Mouse (Mus musculus) CD4-positive naive resting alpha-beta T cell, adult 57 days (primary cell): Measurements from ENCODE around the gene Fam131a. TPM values are rescaled to one million over a fixed set of nuclear protein-coding genes. Genes with fewer than 3 reads are reported as not detected.

ENCODE experiments used
- total RNA-seq: library from RNA; stranded (reverse); gene quantifications from one replicate; pipeline ENCODE4 v1.2.4, GENCODE M21; 2023

Fam131a gene
- total RNA-seq, result 0.62 TPM

GRCm38 (mm10) chr16:20693111-20693701, at the start of gene Fam131a:
Gene Fam131a, plus strand, starts transcription at chr16:20693241.

GRCm38 (mm10) chr16:20651076-20651946, 41.7 kb upstream of the Fam131a start, which contains the start of gene Psmd2:
Gene Psmd2, plus strand, starts transcription at chr16:20651652.

GRCm38 (mm10) chr16:20668013-20668412, 25.0 kb upstream of the Fam131a start, which contains the start of gene Eif4g1:
Gene Eif4g1, plus strand, starts transcription at chr16:20668313.

GRCm38 (mm10) chr16:20717181-20717977, 24.3 kb downstream of the Fam131a start, which contains the start of the genes Polr2h and Clcn2:
Gene Polr2h, plus strand, starts transcription at chr16:20717665.
Gene Clcn2, minus strand, starts transcription at chr16:20717746.

GRCm38 (mm10) chr16:20732925-20733730, 40.1 kb downstream of the Fam131a start, which contains the start of gene Chrd:
Gene Chrd, plus strand, starts transcription at chr16:20733127.

GRCm38 (mm10) chr16:20733731-20734730, 41.0 kb downstream of the Fam131a start, which contains the start of gene Thpo:
Gene Thpo, minus strand, starts transcription at chr16:20734511.

Other genes with a start within 250 kb of the Fam131a start
- gene Eif2b5, start 194.4 kb upstream of the Fam131a start, total RNA-seq, result 57.6 TPM
- 39.1 TPM for gene Dvl3, start 176.3 kb upstream of the Fam131a start, total RNA-seq
- 175 TPM for gene Ap2m1, start 157.8 kb upstream of the Fam131a start, total RNA-seq
- gene Abcf3, start 144.7 kb upstream of the Fam131a start, total RNA-seq, result 116 TPM
- 1.3 TPM for gene Vwa5b2, start 103.8 kb upstream of the Fam131a start, total RNA-seq
- 9.0 TPM for gene Eef1akmt4, start 81.6 kb upstream of the Fam131a start, total RNA-seq
- gene Gm49333, start 81.6 kb upstream of the Fam131a start, total RNA-seq, result not detected
- gene Alg3, start 81.5 kb upstream of the Fam131a start, total RNA-seq, result 11.4 TPM
- gene Camk2n2, start 72.0 kb upstream of the Fam131a start, total RNA-seq, result not detected
- not detected for gene Ece2, start 63.4 kb upstream of the Fam131a start, total RNA-seq
- 111 TPM for gene Psmd2, start 41.6 kb upstream of the Fam131a start, total RNA-seq
- 335 TPM for gene Eif4g1, start 24.9 kb upstream of the Fam131a start, total RNA-seq
- gene Polr2h, start 24.4 kb downstream of the Fam131a start, total RNA-seq, result 16.2 TPM
- gene Clcn2, start 24.5 kb downstream of the Fam131a start, total RNA-seq, result 5.9 TPM
- gene Chrd, start 39.9 kb downstream of the Fam131a start, total RNA-seq, result not detected
- gene Thpo, start 41.3 kb downstream of the Fam131a start, total RNA-seq, result not detected